Mouse (Mus musculus): Measurements from ENCODE around the gene Atp5s. TPM values are rescaled to one million over a fixed set of nuclear protein-coding genes. Genes with fewer than 3 reads are reported as not detected.

Atp5s gene
- polyA plus RNA-seq, 1 experiment from 2014 or later, result 18.0 TPM

MicroRNAs encoded within 50 kb of the gene (microRNA counts, 519-probe panel; counts per million panel counts)
- microRNA mmu-miR-681, result not detected

Small RNAs within 50 kb of the gene (microRNA-seq; reads per million reads assigned to microRNA genes)
- not detected for gene Mir681

Other genes starting within 250 kb of the Atp5s start
- 16.4 and 17.8 TPM in 2 replicates for gene Vcpkmt, start 141.9 kb upstream of the Atp5s start, polyA plus RNA-seq (2014; fragmentation: Nextera tagmentation; extraction: Ambion mirVana)
- 10.5 and 12.0 TPM in 2 replicates for gene Sos2, start 43.1 kb upstream of the Atp5s start, polyA plus RNA-seq (2014; fragmentation: Nextera tagmentation; extraction: Ambion mirVana)
- 9.7 and 13.6 TPM in 2 replicates for gene L2hgdh, start 77 bp upstream of the Atp5s start, polyA plus RNA-seq (2014; fragmentation: Nextera tagmentation; extraction: Ambion mirVana)
- 0.50 and 0.64 TPM in 2 replicates for gene Cdkl1, start 66.3 kb downstream of the Atp5s start, polyA plus RNA-seq (2014; fragmentation: Nextera tagmentation; extraction: Ambion mirVana)
- gene Atl1, start 167.7 kb downstream of the Atp5s start, polyA plus RNA-seq (2014; fragmentation: Nextera tagmentation; extraction: Ambion mirVana), result 57.4 and 63.1 TPM in 2 replicates
- gene Map4k5, start 168.2 kb downstream of the Atp5s start, polyA plus RNA-seq (2014; fragmentation: Nextera tagmentation; extraction: Ambion mirVana), result 27.7 and 32.8 TPM in 2 replicates

All from midbrain, embryonic 11.5 days (tissue).